Mouse (Mus musculus) lung, postnatal 25 days (tissue): ENCODE data around the gene Camkk2.

Experiments
- DNase-seq: peaks from one replicate; pipeline ENCODE4 v3.0.0; 2022; ENCODE audit warnings: low spot score

Camkk2 gene

DNA sequence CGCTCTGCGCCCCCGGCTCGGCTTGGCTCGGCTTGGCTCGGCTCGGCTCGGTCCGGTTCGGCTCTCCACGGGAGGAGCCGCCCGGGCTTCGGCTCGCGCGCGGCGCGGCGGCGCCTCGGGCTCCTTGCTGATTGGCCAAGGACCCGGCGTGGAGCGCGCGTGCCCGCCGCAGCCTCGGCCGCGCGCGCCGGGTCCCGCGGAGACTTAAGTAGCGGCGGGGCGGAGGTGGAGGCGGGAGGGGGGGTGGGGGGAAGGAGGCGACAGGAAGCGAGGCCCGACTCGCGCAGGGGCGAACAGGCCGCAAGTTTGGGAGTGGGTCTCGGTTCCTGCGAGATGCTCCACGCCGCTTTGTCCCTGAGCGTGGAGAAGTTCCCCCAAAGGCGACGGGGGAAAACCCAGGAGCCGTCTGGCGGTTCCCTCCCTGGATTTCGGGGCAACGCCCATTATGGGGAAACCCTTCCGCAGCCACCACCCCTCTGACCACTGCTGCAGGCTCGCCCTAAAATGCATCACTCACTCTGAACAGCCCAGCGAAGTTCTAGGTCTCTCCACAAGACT, at the start of gene Camkk2:
Gene Camkk2, minus strand, starts transcription at position 133 of the 558 bp plus-strand sequence.
- peak; percentile 81 for DNase-seq

GRCm38 (mm10) chr5:122825099-122825498, 45.9 kb upstream of the Camkk2 start:
- DNase-seq: no peak

DNA sequence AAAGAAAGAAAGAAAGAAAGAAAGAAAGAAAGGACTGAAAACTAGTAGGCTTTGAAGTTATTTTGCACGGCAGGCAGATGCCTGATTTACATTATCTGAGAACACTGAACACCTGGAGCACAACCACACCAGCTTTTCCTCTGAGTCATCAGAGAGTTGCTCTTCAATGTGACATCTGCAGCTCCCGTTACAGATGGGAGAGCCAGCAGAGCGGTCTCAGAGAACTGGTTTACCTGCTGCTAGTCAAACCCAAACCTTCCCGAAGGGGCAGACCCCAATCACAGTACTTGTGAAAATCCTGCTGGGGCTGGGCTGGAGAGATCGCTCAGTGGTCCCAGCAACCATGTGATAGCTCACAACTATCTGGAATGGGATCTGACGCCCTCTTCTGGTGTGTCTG, 45.2 kb upstream of the Camkk2 start:
- DNase-seq: no peak

- no peak for DNase-seq
Measured at GRCm38 (mm10) chr5:122823976-122824375, 44.8 kb upstream of the Camkk2 start.

- no peak for DNase-seq
Measured at GRCm38 (mm10) chr5:122822441-122822840, 43.2 kb upstream of the Camkk2 start.

DNA sequence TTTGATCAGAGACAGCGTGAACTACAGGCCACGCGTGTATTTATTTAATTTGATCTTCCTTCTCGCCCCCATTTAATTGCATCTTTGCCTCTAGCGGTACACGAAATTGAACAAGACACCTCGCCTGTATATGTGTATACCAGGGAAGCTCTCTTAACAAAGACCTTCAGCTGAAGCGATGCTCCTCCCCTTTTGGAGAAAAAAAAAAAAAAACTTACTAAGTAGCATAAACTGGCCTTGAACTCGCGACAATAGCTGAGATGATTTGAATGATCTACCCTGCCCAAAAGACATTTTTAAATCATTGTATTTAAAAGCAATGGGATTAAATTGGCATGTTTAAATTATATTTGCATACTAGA, 42.3 kb upstream of the Camkk2 start:
- no peak for DNase-seq

GRCm38 (mm10) chr5:122820777-122821523, 41.7 kb upstream of the Camkk2 start, which contains the start of gene Anapc5:
Anapc5 (minus strand) TSS chr5:122821339.
- DNase-seq: peak; percentile 96

DNA sequence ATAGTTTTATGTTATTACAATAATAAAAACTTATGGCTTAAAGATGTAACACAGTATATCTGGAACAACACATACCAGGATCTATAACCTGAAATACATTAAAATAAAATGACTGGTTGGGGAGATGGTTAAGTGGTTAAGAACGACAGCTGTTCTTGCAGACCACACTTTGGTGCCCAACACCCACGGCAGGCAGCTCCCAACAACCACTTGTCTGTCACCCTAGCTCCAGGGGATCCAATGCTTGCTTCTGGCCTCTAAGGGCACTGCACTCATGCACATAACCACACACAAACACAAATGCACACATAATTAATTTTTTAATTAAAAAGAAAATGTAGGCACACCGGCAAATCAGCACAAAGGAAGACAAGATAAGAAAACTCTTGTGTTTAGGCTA, 33.5 kb upstream of the Camkk2 start:
- no peak for DNase-seq

- DNase-seq: peak; percentile 73
Measured at GRCm38 (mm10) chr5:122811364-122812079, 32.3 kb upstream of the Camkk2 start.

GRCm38 (mm10) chr5:122805503-122805902, 26.3 kb upstream of the Camkk2 start:
- no peak for DNase-seq

DNA sequence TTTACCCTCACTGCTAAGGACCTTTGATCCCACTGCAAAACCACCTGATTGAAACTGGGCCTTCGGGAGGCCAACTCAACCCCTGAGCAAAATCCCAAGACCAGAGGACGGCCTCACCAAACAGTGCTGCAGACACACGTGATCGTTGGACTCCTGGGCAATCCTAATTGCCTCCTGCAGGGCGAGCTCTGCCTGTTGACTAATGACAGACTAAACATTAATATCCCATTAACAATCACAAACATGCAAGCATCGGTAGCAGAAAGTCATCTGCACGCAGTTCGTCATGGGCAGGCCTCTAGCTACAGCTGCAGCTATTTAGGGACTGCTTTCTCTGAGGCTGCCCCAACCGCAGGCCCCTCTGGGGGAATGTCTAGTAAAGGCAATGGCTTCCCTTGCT, 23.5 kb upstream of the Camkk2 start:
- no peak for DNase-seq

DNA sequence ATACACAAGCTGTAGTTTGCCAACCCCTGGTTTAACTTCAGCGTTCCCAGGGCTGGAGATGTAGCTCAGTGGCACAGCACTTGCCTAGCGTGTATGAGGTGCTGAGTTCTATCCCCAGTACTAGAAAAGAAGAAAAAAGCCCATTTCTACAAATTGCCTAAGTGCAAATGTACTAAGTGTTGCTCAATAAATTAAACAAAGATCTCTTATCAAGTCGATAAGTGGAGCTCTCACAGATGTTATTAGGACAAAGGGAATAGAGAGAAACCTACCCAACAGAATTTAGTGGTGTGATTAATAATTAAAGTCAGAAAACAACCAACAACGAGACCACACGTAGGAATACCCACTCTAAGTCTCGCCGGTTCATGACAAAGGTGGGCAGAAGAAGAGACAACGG, 22.5 kb upstream of the Camkk2 start:
- DNase-seq: no peak

- no peak for DNase-seq
Measured at GRCm38 (mm10) chr5:122800345-122801010, 21.3 kb upstream of the Camkk2 start.

- peak; percentile 25 for DNase-seq
Measured at GRCm38 (mm10) chr5:122799379-122800344, 20.5 kb upstream of the Camkk2 start.

GRCm38 (mm10) chr5:122798557-122799378, 19.6 kb upstream of the Camkk2 start:
- peak; percentile 85 for DNase-seq

DNA sequence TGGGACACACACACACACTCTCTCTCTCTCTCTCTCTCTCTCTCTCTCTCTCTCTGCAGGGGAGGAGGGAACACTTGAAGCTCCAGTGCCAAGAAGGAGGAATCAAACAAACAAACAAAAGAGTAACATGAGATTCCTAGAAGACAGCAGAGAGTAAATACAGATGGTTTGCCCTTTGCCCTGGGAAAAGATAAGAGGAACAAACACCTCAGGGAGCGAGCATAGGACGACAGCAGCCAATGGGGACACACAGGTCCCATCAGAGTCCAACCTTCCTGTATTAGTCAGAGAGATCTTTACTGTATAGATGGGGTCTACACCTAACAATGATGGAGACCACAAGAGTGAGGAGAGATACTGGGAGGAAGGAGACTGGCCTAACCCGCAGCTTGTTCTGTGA, 18.7 kb upstream of the Camkk2 start:
- no peak for DNase-seq

DNA sequence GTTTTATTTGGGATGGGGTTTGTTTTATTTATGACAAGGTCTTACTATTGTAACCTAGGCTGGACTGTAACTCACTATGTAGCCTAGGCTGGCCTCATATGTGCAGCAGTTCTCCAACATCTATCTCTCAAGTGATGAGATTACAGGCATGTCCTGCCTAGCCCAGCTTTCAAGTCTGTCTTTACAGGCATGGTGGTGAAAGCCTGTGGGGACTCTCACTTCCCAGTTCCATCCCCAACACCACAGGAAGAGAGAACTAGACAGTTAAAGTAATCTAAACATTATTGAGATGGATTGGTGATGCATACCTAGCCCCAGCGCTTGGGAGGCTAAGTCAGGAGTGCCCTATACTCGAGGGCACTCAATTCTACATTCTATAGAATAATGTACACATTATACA, 9.5 kb upstream of the Camkk2 start:
- no peak for DNase-seq

DNA sequence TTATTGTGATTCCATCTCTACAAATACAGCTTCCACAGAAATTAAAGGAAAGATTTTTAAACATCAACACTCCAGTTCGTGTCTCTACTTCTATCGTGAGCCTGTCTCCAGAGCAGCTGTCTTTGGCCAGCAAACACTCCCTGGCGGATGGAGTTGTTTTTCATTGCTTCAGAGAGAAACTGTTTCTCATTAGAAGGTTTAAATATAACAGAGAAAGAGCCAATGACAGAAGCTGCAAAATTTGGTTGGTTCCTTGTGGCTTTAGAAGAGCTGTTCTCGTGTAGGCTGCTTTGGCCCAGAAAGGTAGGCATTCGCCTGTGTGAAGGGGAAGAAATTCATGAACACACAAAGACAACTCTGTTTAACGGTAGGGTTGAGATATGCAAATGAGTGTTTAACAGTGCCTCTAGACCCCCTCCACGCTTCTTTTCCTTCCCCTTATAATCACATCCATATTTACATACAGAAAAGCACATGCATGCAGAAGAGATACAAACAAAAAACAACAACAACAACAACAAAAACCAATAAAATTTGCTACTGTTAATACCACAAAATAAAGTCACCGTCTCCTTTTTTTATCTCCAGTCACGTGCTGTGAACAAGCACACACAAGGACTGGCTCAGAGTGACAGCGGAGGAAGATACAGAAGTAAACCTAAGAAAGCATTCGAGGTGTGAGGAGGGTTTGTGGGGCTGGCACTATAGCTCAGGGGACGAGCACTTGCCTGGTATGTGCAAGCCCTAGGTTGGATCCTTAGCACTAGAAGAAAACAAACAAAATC, 7.0 kb upstream of the Camkk2 start:
- DNase-seq: no peak

- no peak for DNase-seq
Measured at GRCm38 (mm10) chr5:122783726-122784406, 4.7 kb upstream of the Camkk2 start.
